Mouse (Mus musculus) forebrain, postnatal 0 days (tissue): Measurements from ENCODE around the gene Cfap97d1. TPM values are rescaled to one million over a fixed set of nuclear protein-coding genes. Genes with fewer than 3 reads are reported as not detected.

Source experiments
- ATAC-seq: fragments of 200-750 bp; cut with Nextera tagmentation; 2 replicates; pipeline ENCODE4 v1.8.0; 2017; ENCODE audit warnings: mild to moderate bottlenecking, moderate library complexity
- DNase-seq: peaks from one replicate; pipeline ENCODE4 v3.0.0-alpha.2; 2015
- H3K27ac ChIP-seq: fragments of 300-500 bp; sonication (generic); 2 replicates; pipeline ENCODE4 v1.5.1; 2014; ENCODE audit warnings: low read depth, mild to moderate bottlenecking, antibody characterized with exemption, low read length, moderate library complexity, mixed read lengths
- H3K27me3 ChIP-seq: fragments of 300-500 bp; sonication (generic); 2 replicates; pipeline ENCODE4 v1.6.1; 2014; ENCODE audit warnings: mild to moderate bottlenecking, low read length, mixed read lengths; ENCODE audit not compliant: insufficient read depth
- H3K36me3 ChIP-seq: fragments of 300-500 bp; sonication (generic); 2 replicates; pipeline ENCODE4 v1.6.1; 2014; ENCODE audit warnings: mild to moderate bottlenecking, moderate library complexity; ENCODE audit not compliant: insufficient read depth
- H3K4me1 ChIP-seq: fragments of 300-500 bp; sonication (generic); 2 replicates; pipeline ENCODE4 v1.6.1; 2014; ENCODE audit warnings: antibody characterized with exemption; ENCODE audit not compliant: insufficient read depth
- H3K4me2 ChIP-seq: fragments of 300-500 bp; sonication (generic); 2 replicates; pipeline ENCODE4 v1.6.1; 2014; ENCODE audit warnings: low read depth, mild to moderate bottlenecking, moderate library complexity
- H3K4me3 ChIP-seq: fragments of 300-500 bp; sonication (generic); 2 replicates; pipeline ENCODE4 v1.5.1; 2014; ENCODE audit warnings: low read depth, low read length, mixed read lengths
- H3K9ac ChIP-seq: fragments of 300-500 bp; sonication (generic); 2 replicates; pipeline ENCODE4 v1.6.1; 2014; ENCODE audit warnings: mild to moderate bottlenecking
- H3K9me3 ChIP-seq: fragments of 300-500 bp; sonication (generic); 2 replicates; pipeline ENCODE4 v1.6.1; 2016; ENCODE audit warnings: low read length
- CTCF ChIP-seq: sonication (generic); IDR thresholded peaks from 2 replicates; pipeline ENCODE4 v1.5.1; 2016; ENCODE audit warnings: antibody characterized with exemption, control low read depth, low read depth
- WGBS: fragments of 180-500 bp; shearing (Covaris S2); extraction: QIAGEN DNeasy Blood & Tissue Kit; methylation state at CpG from one replicate; pipeline ENCODE4 v1.1.7; 2014; 5-methylcytosine and 5-hydroxymethylcytosine counted together
- polyA plus RNA-seq: library from polyadenylated mRNA; unstranded; fragments of >200 nt; fragmentation: Nextera tagmentation; extraction: Ambion mirVana; gene quantifications from 2 replicates; pipeline ENCODE4 v1.2.1, GENCODE M21; 2015
- total RNA-seq: library from RNA; depleted of rRNA; stranded (reverse); fragments of >200 nt; gene quantifications from 2 replicates; pipeline ENCODE4 v1.2.3, GENCODE M21; 2014

Gene Cfap97d1
- total and polyA plus RNA-seq, 2 experiments from 2014 or later = not detected

DNA sequence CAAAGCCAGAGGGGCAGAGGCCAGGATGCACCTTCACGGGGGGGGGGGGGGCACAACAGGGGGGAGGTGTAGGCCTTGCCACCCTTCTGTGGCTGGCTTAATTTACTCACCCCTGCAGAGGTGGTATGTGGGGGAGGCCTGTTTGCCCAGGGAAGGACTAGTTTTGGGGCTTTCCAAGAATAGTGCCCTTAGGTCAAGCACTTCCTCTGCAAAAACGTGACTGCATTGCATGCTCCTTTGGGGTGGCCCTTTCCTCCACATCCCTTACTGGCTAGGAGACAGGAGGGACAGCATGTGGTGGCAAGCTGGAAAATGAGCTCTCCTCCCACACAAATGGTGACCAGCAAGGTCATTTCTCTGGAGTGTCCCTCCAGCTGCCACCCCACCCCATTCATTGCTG, 18.5 kb upstream of the Cfap97d1 start:
- ATAC-seq (no peak), DNase-seq (no peak)
- Histone ChIP-seq H3K27me3 (peaks cover 48% of the 10 kb centered on the region), H3K4me3 (no peak overlapping the region), H3K27ac (no peak overlapping the region), H3K4me2 (no peak overlapping the region), H3K36me3 (no peaks in the 10 kb centered on the region), H3K4me1 (peaks cover 6% of the 10 kb centered on the region; the same call in 1 of the 2 replicates), H3K9ac (no peak overlapping the region), H3K9me3 (no peaks in the 10 kb centered on the region)
- no peak for TF ChIP-seq CTCF
- WGBS = 10% methylated on average over 2 of the region's 2 CpGs

DNA sequence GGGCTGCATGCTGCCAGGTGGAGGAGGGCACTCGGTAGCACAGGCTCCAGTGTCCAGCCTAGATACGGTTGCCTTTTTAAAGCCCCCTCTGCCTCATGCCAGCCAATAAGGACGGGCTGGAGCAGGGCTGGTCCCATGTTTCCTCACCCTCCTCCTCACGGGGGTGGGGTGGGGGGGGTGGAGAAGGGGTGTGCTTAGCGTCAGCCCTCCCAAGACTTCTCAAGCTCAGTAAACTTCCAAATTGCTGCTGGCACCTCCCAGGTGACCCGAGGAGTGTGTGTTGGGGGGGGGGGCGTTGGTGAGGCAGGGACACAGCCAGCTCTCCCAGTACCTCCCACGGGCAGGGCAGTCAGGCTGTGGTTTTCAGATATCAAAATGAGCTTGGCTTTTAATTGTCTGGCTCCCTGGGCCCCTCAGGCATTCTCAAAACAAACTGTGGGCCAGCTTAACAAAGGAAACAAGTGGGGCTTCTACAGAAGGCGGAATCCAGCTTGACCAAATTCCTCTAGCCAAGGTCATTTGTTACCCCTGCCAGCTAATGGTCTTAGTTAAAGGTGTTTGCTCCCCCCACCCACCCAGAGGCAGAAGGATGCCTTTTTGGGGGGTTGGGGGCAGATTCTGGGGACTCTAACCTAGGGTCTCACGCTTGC, 17.0 kb upstream of the Cfap97d1 start, which contains the start of gene Sost:
Gene Sost (minus strand): TSS at position 51 of the 650 bp plus-strand sequence.
- Histone ChIP-seq H3K27me3 (peaks cover 41% of the 10 kb centered on the region), H3K9ac (no peak within 1 kb of the TSS), H3K4me1 (peaks cover 6% of the 10 kb centered on the region; the same call in 1 of the 2 replicates), H3K27ac (no peak within 1 kb of the TSS), H3K9me3 (no peaks in the 10 kb centered on the region), H3K4me3 (no peak within 1 kb of the TSS), H3K36me3 (no peaks in the 10 kb centered on the region), H3K4me2 (no peak within 1 kb of the TSS)
- no peak for ATAC-seq
- TF ChIP-seq CTCF = no peak
- 20% methylated on average over 10 of the region's 10 CpGs for WGBS
- no peak for DNase-seq

DNA sequence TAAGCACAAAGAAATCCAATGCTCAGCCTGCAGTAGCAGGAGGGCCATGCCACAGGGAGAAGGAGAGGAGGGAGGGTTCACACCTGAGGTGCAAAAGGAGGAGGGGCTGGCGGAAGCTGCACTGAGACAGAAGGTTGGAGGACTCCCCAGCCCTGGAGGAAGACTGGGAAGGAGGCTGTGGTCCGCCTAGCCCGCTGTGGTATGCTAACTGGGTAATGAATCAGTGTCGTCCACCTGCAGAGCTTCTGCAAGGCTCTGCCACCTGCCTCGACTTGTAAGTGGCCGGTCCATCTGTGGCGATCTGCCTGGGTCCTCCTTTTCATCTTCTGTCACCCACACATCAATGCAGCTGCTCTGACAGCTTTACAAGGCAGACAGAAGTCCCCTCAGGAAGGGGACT, 15.8 kb upstream of the Cfap97d1 start:
- 0 out of 2 replicates have a peak, but pooled peaks cover 3% of the 10 kb centered on the region for H3K4me1 ChIP-seq
- no peak overlapping the region for H3K4me3 ChIP-seq
- no peaks in the 10 kb centered on the region for H3K9me3 ChIP-seq
- H3K27ac ChIP-seq = no peak overlapping the region
- no peak overlapping the region for H3K4me2 ChIP-seq
- ATAC-seq = no peak
- no peak for TF ChIP-seq CTCF
- H3K36me3 ChIP-seq = no peaks in the 10 kb centered on the region
- 20% methylated on average over 7 of the region's 7 CpGs for WGBS
- DNase-seq = no peak
- H3K27me3 ChIP-seq = peaks cover 30% of the 10 kb centered on the region
- no peak overlapping the region for H3K9ac ChIP-seq

DNA sequence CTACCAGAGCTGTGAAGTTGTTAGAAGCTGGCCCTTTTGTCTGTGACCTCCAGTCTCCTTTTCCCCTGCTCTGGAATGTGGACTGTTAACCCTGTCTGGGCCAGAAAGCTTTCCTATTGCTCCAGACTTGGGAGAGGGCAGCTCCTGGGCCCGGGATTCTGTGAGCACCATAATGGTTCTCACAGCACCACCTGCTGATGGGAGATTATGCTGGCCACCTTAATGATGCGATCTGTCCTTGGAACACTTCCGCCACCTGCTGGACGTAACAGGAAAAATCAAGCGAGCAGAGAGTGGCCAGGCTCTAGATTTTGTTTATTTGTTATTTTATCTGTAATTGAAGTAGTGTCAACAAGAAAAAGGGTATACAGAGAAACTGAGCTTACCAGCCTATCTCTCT, 15.3 kb upstream of the Cfap97d1 start:
- no peaks in the 10 kb centered on the region for H3K9me3 ChIP-seq
- H3K4me3 ChIP-seq = no peak overlapping the region
- peak; percentile 93 for DNase-seq
- ATAC-seq = peak; percentile 80
- under 1% methylated on average over 5 of the region's 5 CpGs for WGBS
- peaks cover 26% of the 10 kb centered on the region for H3K27me3 ChIP-seq
- H3K4me1 ChIP-seq = no peaks in the 10 kb centered on the region
- H3K4me2 ChIP-seq = no peak overlapping the region
- no peak overlapping the region for H3K27ac ChIP-seq
- H3K36me3 ChIP-seq = no peaks in the 10 kb centered on the region
- no peak overlapping the region for H3K9ac ChIP-seq
- TF ChIP-seq CTCF = peak; percentile 100

DNA sequence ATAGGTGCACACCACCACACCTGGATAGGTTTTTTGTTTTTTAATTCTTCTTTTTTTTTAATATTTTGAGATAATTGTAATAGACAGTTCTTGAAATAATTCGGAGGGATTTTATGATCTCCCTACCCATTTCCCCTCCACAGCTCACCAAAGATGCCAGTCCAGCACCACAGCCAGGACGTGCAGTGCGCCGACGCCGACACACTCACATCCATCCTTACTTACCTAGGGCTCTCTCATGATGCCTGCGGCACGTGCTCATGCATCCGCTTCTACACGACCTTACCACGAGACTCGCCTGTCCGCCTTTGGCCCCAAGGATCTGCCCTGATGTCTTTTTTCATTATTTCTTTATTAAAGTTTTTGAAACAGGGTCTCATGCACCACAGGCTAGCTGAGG, 14.2 kb upstream of the Cfap97d1 start:
- H3K9me3 ChIP-seq = no peaks in the 10 kb centered on the region
- H3K27me3 ChIP-seq = peaks cover 16% of the 10 kb centered on the region
- no peak overlapping the region for H3K27ac ChIP-seq
- TF ChIP-seq CTCF = no peak
- WGBS = 80% methylated on average over 13 of the region's 13 CpGs
- H3K4me1 ChIP-seq = no peaks in the 10 kb centered on the region
- DNase-seq (no peak), ATAC-seq (no peak)
- H3K36me3 ChIP-seq = no peaks in the 10 kb centered on the region
- H3K4me2 ChIP-seq = no peak overlapping the region
- H3K9ac ChIP-seq = no peak overlapping the region
- no peak overlapping the region for H3K4me3 ChIP-seq

DNA sequence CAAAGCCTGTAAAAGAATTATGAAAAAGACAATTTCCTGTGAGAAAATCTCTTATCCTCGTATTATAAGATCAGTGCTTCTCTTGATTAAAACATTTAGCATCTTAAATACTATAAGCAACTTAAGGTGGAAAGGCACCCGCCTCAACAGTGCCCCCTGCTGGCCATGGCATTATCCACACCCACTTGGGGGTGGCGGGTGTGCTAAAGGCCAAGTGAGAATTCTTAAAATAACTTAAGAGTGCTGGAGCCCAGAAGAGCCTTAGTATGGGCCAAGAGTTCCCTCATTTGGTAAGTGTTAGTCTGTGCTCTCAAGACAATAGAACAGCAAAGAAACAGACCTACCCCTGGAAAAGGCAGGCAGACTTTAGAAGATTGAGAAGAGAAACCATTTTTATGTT, 12.7 kb upstream of the Cfap97d1 start:
- H3K4me2 ChIP-seq = no peak overlapping the region
- DNase-seq (no peak), ATAC-seq (no peak)
- H3K9ac ChIP-seq = no peak overlapping the region
- H3K9me3 ChIP-seq = no peaks in the 10 kb centered on the region
- peak; percentile 56 for TF ChIP-seq CTCF
- no peaks in the 10 kb centered on the region for H3K36me3 ChIP-seq
- H3K4me1 ChIP-seq = no peaks in the 10 kb centered on the region
- peaks cover 4% of the 10 kb centered on the region; the same call in 1 of the 2 replicates for H3K27me3 ChIP-seq
- H3K4me3 ChIP-seq = no peak overlapping the region
- H3K27ac ChIP-seq = no peak overlapping the region
- WGBS = 38% methylated on average over 3 of the region's 3 CpGs

DNA sequence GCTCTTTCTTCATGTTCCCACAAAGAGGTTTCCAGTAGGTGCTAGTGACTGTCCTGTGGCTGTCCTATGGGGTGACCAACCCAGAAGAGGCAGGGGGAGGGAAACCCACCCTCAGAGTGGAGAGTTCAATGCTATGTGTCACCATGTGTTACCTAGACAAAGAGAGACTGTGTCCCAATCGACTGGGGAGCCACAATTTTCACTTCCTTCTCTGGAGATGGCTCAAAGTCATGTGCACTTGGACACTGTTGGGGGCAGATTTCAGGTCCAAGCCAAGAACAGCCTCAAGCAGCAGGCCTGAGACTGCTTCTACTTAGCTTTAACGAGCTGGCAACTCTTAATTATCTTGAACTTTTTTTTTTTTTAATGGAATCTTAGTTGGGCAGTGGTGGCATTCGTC, 12.0 kb upstream of the Cfap97d1 start:
- ATAC-seq = no peak
- H3K4me3 ChIP-seq = no peak overlapping the region
- H3K27ac ChIP-seq = no peak overlapping the region
- H3K36me3 ChIP-seq = no peaks in the 10 kb centered on the region
- 60% methylated on average over 3 of the region's 3 CpGs for WGBS
- no peaks in the 10 kb centered on the region for H3K9me3 ChIP-seq
- no peak overlapping the region for H3K9ac ChIP-seq
- DNase-seq = no peak
- TF ChIP-seq CTCF = no peak
- no peak overlapping the region for H3K4me2 ChIP-seq
- H3K4me1 ChIP-seq = no peaks in the 10 kb centered on the region
- H3K27me3 ChIP-seq = 0 out of 2 replicates have a peak, but pooled peaks cover 4% of the 10 kb centered on the region
